Mouse (Mus musculus) erythroid progenitor cell, adult 5-6 weeks (primary cell): Measurements from ENCODE around the gene Bfar. TPM values are rescaled to one million over a fixed set of nuclear protein-coding genes. Genes with fewer than 3 reads are reported as not detected.

ENCODE experiments used
- total RNA-seq, 2 experiments: library from RNA; stranded (forward) in 1 of 2; stranded (reverse) in 1 of 2; fragments of 150-400 nt in 1 of 2; fragments of 186-747, 209-891 nt in 1 of 2; gene quantifications; 2 replicates each; pipeline versions ENCODE4 v1.2.3 to v1.2.4; 2015 to 2017; ENCODE audit warnings: low replicate concordance in 2 of 2

The Bfar gene
- total RNA-seq, 2 experiments from 2014 or later: 7.1 to 8.9 TPM

Other genes with a start within 250 kb of the Bfar start
- gene Parn, start 3.7 kb upstream of the Bfar start, total RNA-seq (2015; ENCODE audit: low replicate concordance): 4.2 and 5.4 TPM in 2 replicates
- gene Parn, start 3.7 kb upstream of the Bfar start, total RNA-seq (2017; ENCODE audit: low replicate concordance): 7.7 and 7.9 TPM in 2 replicates
- 3.6 and 4.2 TPM in 2 replicates for gene 3110001I22Rik, start 71 bp downstream of the Bfar start, total RNA-seq (2015; ENCODE audit: low replicate concordance)
- 5.7 and 10.8 TPM in 2 replicates for gene 3110001I22Rik, start 71 bp downstream of the Bfar start, total RNA-seq (2017; ENCODE audit: low replicate concordance)
- gene Pla2g10, start 59.1 kb downstream of the Bfar start, total RNA-seq (2015; ENCODE audit: low replicate concordance): not detected in 2 replicates
- not detected in 2 replicates for gene Pla2g10, start 59.1 kb downstream of the Bfar start, total RNA-seq (2017; ENCODE audit: low replicate concordance)
- 7.6 and 8.4 TPM in 2 replicates for gene Rrn3, start 108.8 kb downstream of the Bfar start, total RNA-seq (2015; ENCODE audit: low replicate concordance)
- 8.7 and 10.0 TPM in 2 replicates for gene Rrn3, start 108.8 kb downstream of the Bfar start, total RNA-seq (2017; ENCODE audit: low replicate concordance)
- gene Ntan1, start 147.0 kb downstream of the Bfar start, total RNA-seq (2015; ENCODE audit: low replicate concordance): 22.0 and 25.6 TPM in 2 replicates
- 6.3 and 24.6 TPM in 2 replicates for gene Ntan1, start 147.0 kb downstream of the Bfar start, total RNA-seq (2017; ENCODE audit: low replicate concordance)
- 21.6 and 41.1 TPM in 2 replicates for gene Pdxdc1, start 231.3 kb downstream of the Bfar start, total RNA-seq (2015; ENCODE audit: low replicate concordance)
- gene Pdxdc1, start 231.3 kb downstream of the Bfar start, total RNA-seq (2017; ENCODE audit: low replicate concordance): 26.1 and 33.0 TPM in 2 replicates
- gene Mpv17l, start 231.3 kb downstream of the Bfar start, total RNA-seq (2015; ENCODE audit: low replicate concordance): not detected in 2 replicates
- gene Mpv17l, start 231.3 kb downstream of the Bfar start, total RNA-seq (2017; ENCODE audit: low replicate concordance): 1.2 TPM in 1 of 2 replicates, not detected in the other